Mouse (Mus musculus) liver, embryonic 14.5 days (tissue): ENCODE results near the gene Mfsd12.

Experiments used
- CTCF ChIP-seq: IDR thresholded peaks from 2 replicates; pipeline ENCODE4 v1.5.1; 2016; ENCODE audit warnings: antibody characterized with exemption, low read depth, control low read depth
- EP300 ChIP-seq: IDR thresholded peaks from 2 replicates; pipeline ENCODE4 v1.6.1; 2016; ENCODE audit warnings: antibody characterized with exemption, low read depth

GRCm38 (mm10) chr10:81377362-81377664 is 20.0 kb downstream of the Mfsd12 start:
- TF ChIP-seq CTCF: no peak
- TF ChIP-seq EP300: no peak
